Mouse (Mus musculus) right cerebral cortex, postnatal 36 days (tissue): ENCODE measurements at regions not wholly inside any gene's neighbourhood (a gene's known extent, or its start where the extent isn't known, plus 50 kb on each side); places are given as distances from the start of the nearest gene placed in this dataset.

ENCODE experiments used
- DNase-seq, 2 experiments: peaks; one replicate each; pipeline ENCODE4 v3.0.0; 2022; ENCODE audit warnings: low spot score in 2 of 2, mixed read lengths in 1 of 2

GRCm38 (mm10) chr10:44730721-44731120 is 202.4 kb upstream of the Prdm1 start:
- no peak for DNase-seq

- no peak for DNase-seq
Observed at GRCm38 (mm10) chr10:44728963-44729362, 200.7 kb upstream of the Prdm1 start.

- DNase-seq: no peak
Observed at GRCm38 (mm10) chr10:44724575-44724974, 196.3 kb upstream of the Prdm1 start.

- no peak for DNase-seq
Observed at GRCm38 (mm10) chr10:44723845-44724244, 195.5 kb upstream of the Prdm1 start.

GRCm38 (mm10) chr10:44723321-44723720 is 195.0 kb upstream of the Prdm1 start:
- no peak for DNase-seq

GRCm38 (mm10) chr10:44721670-44722069 is 193.4 kb upstream of the Prdm1 start:
- DNase-seq: no peak

GRCm38 (mm10) chr10:44716612-44717011 is 188.3 kb upstream of the Prdm1 start:
- no peak for DNase-seq

- no peak for DNase-seq
Observed at GRCm38 (mm10) chr10:44715902-44716301, 187.6 kb upstream of the Prdm1 start.

GRCm38 (mm10) chr10:44708830-44709229 is 180.5 kb upstream of the Prdm1 start:
- DNase-seq: no peak

GRCm38 (mm10) chr10:44704143-44704542 is 175.8 kb upstream of the Prdm1 start:
- no peak for DNase-seq

GRCm38 (mm10) chr10:44702108-44702507 is 173.8 kb upstream of the Prdm1 start:
- DNase-seq: no peak

GRCm38 (mm10) chr10:44699988-44700537 is 171.8 kb upstream of the Prdm1 start:
- DNase-seq: no peak

- no peak for DNase-seq
Observed at GRCm38 (mm10) chr10:44697966-44698365, 169.7 kb upstream of the Prdm1 start.

- DNase-seq: no peak
Observed at GRCm38 (mm10) chr10:44696973-44697372, 168.7 kb upstream of the Prdm1 start.

- peak in 1 of 2 experiments; percentile 7 for DNase-seq
Observed at GRCm38 (mm10) chr10:44691590-44692327, 163.5 kb upstream of the Prdm1 start.

- DNase-seq: no peak
Observed at GRCm38 (mm10) chr10:44688555-44688954, 160.3 kb upstream of the Prdm1 start.

- no peak for DNase-seq
Observed at GRCm38 (mm10) chr10:44686055-44686454, 157.8 kb upstream of the Prdm1 start.

GRCm38 (mm10) chr10:44685215-44685614 is 156.9 kb upstream of the Prdm1 start:
- peak in 1 of 2 experiments; percentile 38 for DNase-seq

- no peak for DNase-seq
Observed at GRCm38 (mm10) chr10:44676506-44676905, 148.2 kb upstream of the Prdm1 start.

GRCm38 (mm10) chr10:44665509-44666144 is 137.3 kb upstream of the Prdm1 start:
- DNase-seq: no peak

- DNase-seq: no peak
Observed at GRCm38 (mm10) chr10:44659499-44659898, 131.2 kb upstream of the Prdm1 start.

- no peak for DNase-seq
Observed at GRCm38 (mm10) chr10:44653761-44654160, 125.5 kb upstream of the Prdm1 start.

GRCm38 (mm10) chr10:44647021-44647420 is 118.7 kb upstream of the Prdm1 start:
- DNase-seq: no peak
